Mouse (Mus musculus) liver, postnatal 0 days (tissue): ENCODE measurements around the gene Ambra1. TPM values are rescaled to one million over a fixed set of nuclear protein-coding genes. Genes with fewer than 3 reads are reported as not detected.
A peak's percentile ranks its signal among the peaks of the same experiment; 100 is the strongest.

Source experiments
- ATAC-seq: fragments of 200-750 bp; cut with Nextera tagmentation; 2 replicates; pipeline ENCODE4 v1.8.0; 2017; ENCODE audit warnings: mild to moderate bottlenecking, moderate library complexity
- DNase-seq: peaks from one replicate; pipeline ENCODE4 v3.0.0-alpha.2; 2016
- H3K27ac ChIP-seq: fragments of 300-500 bp; sonication (generic); 2 replicates; pipeline ENCODE4 v1.5.1; 2014; ENCODE audit warnings: antibody characterized with exemption, moderate library complexity, mild to moderate bottlenecking, low read depth
- H3K27me3 ChIP-seq: fragments of 300-500 bp; sonication (generic); 2 replicates; pipeline ENCODE4 v1.6.1; 2014; ENCODE audit warnings: low read length, control low read depth, mixed read lengths; ENCODE audit not compliant: insufficient read depth
- H3K36me3 ChIP-seq: fragments of 300-500 bp; sonication (generic); replicated peaks from 2 replicates; pipeline ENCODE4 v1.6.1; 2014; ENCODE audit warnings: mild to moderate bottlenecking, control low read depth, low read length, moderate library complexity, mixed read lengths; ENCODE audit not compliant: insufficient read depth
- H3K4me1 ChIP-seq: fragments of 300-500 bp; sonication (generic); 2 replicates; pipeline ENCODE4 v1.6.1; 2014; ENCODE audit warnings: antibody characterized with exemption, mild to moderate bottlenecking, control low read depth; ENCODE audit not compliant: insufficient read depth
- H3K4me2 ChIP-seq: fragments of 300-500 bp; sonication (generic); 2 replicates; pipeline ENCODE4 v1.6.1; 2014; ENCODE audit warnings: low read depth, mild to moderate bottlenecking, low read length, moderate library complexity, mixed read lengths
- H3K4me3 ChIP-seq: fragments of 300-500 bp; sonication (generic); 2 replicates; pipeline ENCODE4 v1.5.1; 2014; ENCODE audit warnings: low read depth, low read length
- H3K9ac ChIP-seq: fragments of 300-500 bp; sonication (generic); replicated peaks from 2 replicates; pipeline ENCODE4 v1.6.1; 2014; ENCODE audit warnings: mild to moderate bottlenecking, moderate library complexity
- H3K9me3 ChIP-seq: fragments of 300-500 bp; sonication (generic); 2 replicates; pipeline ENCODE4 v1.6.1; 2016; ENCODE audit warnings: mild to moderate bottlenecking, control low read depth, low read length, mixed read lengths
- CTCF ChIP-seq: sonication (generic); IDR thresholded peaks from 2 replicates; pipeline ENCODE4 v1.5.1; 2016; ENCODE audit warnings: antibody characterized with exemption, low read depth
- EP300 ChIP-seq: IDR thresholded peaks from 2 replicates; pipeline ENCODE4 v1.6.1; 2016; ENCODE audit warnings: antibody characterized with exemption, low read depth, mild to moderate bottlenecking
- WGBS: fragments of 180-500 bp; shearing (Covaris S2); extraction: QIAGEN DNeasy Blood & Tissue Kit; methylation state at CpG from one replicate; pipeline ENCODE4 v1.1.7; 2014; ENCODE audit not compliant: insufficient replicate concordance; 5-methylcytosine and 5-hydroxymethylcytosine counted together
- polyA plus RNA-seq: library from polyadenylated mRNA; unstranded; fragments of >200 nt; fragmentation: Nextera tagmentation; extraction: Ambion mirVana; gene quantifications from 2 replicates; pipeline ENCODE4 v1.2.1, GENCODE M21; 2015

Ambra1 gene
- 3.2 and 3.5 TPM in 2 replicates for polyA plus RNA-seq

GRCm38 (mm10) chr2:91729971-91730821 lies at the start of gene Ambra1:
Gene Ambra1 (plus strand): TSS chr2:91730134.
- WGBS: under 1% methylated on average over 66 of the region's 68 CpGs
- no peaks in the 10 kb centered on the region for H3K27me3 ChIP-seq
- H3K36me3 ChIP-seq: no peaks in the 10 kb centered on the region
- peak within 1 kb of the TSS; percentile 89 for H3K27ac ChIP-seq
- H3K4me2 ChIP-seq: peak within 1 kb of the TSS; percentile 80
- H3K4me3 ChIP-seq: peak within 1 kb of the TSS; percentile 98
- DNase-seq (peak; percentile 88), ATAC-seq (peak; percentile 90)
- peak within 1 kb of the TSS; percentile 91 for H3K9ac ChIP-seq
- TF ChIP-seq EP300 (peak; percentile 35; the same call in 1 of the 2 replicates), CTCF (peak; percentile 53)
- 0 out of 2 replicates have a peak, but pooled peaks cover 3% of the 10 kb centered on the region for H3K4me1 ChIP-seq
- no peaks in the 10 kb centered on the region for H3K9me3 ChIP-seq

- H3K27ac ChIP-seq: no peak overlapping the region
- no peak overlapping the region for H3K4me2 ChIP-seq
- no peaks in the 10 kb centered on the region for H3K27me3 ChIP-seq
- H3K4me3 ChIP-seq: no peak overlapping the region
- DNase-seq (peak; percentile 48), ATAC-seq (no peak)
- no peak overlapping the region for H3K9ac ChIP-seq
- H3K4me1 ChIP-seq: no peaks in the 10 kb centered on the region
- H3K36me3 ChIP-seq: peaks cover 61% of the 10 kb centered on the region
- 60% methylated on average over 4 of the region's 4 CpGs for WGBS
- H3K9me3 ChIP-seq: no peaks in the 10 kb centered on the region
- TF ChIP-seq CTCF (peak; percentile 56), EP300 (no peak)
Measured at GRCm38 (mm10) chr2:91682850-91683249, 47.1 kb upstream of the Ambra1 start.

- no peak for DNase-seq
- WGBS: 79% methylated on average over 8 of the region's 8 CpGs
- no peaks in the 10 kb centered on the region for H3K9me3 ChIP-seq
- no peaks in the 10 kb centered on the region for H3K27me3 ChIP-seq
- no peak for ATAC-seq
- H3K9ac ChIP-seq: no peak overlapping the region
- H3K4me1 ChIP-seq: no peaks in the 10 kb centered on the region
- no peak overlapping the region for H3K4me3 ChIP-seq
- TF ChIP-seq EP300: no peak
- no peak for TF ChIP-seq CTCF
- no peak overlapping the region for H3K4me2 ChIP-seq
- H3K27ac ChIP-seq: no peak overlapping the region
- H3K36me3 ChIP-seq: peaks cover 59% of the 10 kb centered on the region
Measured at GRCm38 (mm10) chr2:91683919-91684318, 46.0 kb upstream of the Ambra1 start.

GRCm38 (mm10) chr2:91689452-91689851 lies 40.5 kb upstream of the Ambra1 start:
- Histone ChIP-seq H3K4me1 (no peaks in the 10 kb centered on the region), H3K36me3 (peaks cover 57% of the 10 kb centered on the region), H3K27me3 (no peaks in the 10 kb centered on the region), H3K27ac (no peak overlapping the region), H3K9ac (no peak overlapping the region), H3K4me3 (no peak overlapping the region), H3K9me3 (no peaks in the 10 kb centered on the region), H3K4me2 (no peak overlapping the region)
- 89% methylated on average over 7 of the region's 7 CpGs for WGBS
- TF ChIP-seq CTCF (no peak), EP300 (no peak)
- DNase-seq (no peak), ATAC-seq (no peak)

GRCm38 (mm10) chr2:91695436-91696224 lies 34.3 kb upstream of the Ambra1 start:
- Histone ChIP-seq H3K4me2 (no peak overlapping the region), H3K4me1 (peaks cover 6% of the 10 kb centered on the region; the same call in 1 of the 2 replicates), H3K9me3 (no peaks in the 10 kb centered on the region), H3K36me3 (peaks cover 25% of the 10 kb centered on the region), H3K27ac (no peak overlapping the region), H3K9ac (no peak overlapping the region), H3K4me3 (no peak overlapping the region), H3K27me3 (no peaks in the 10 kb centered on the region)
- 88% methylated on average over 10 of the region's 10 CpGs for WGBS
- DNase-seq: no peak
- TF ChIP-seq CTCF (no peak), EP300 (no peak)
- ATAC-seq: no peak

- DNase-seq (no peak), ATAC-seq (peak; percentile 80)
- no peaks in the 10 kb centered on the region for H3K9me3 ChIP-seq
Measured at GRCm38 (mm10) chr2:91696225-91696590, 33.7 kb upstream of the Ambra1 start.

More at GRCm38 (mm10) chr2:91696225-91696590, 33.7 kb upstream of the Ambra1 start:
- no peak overlapping the region for H3K9ac ChIP-seq
- H3K27me3 ChIP-seq: no peaks in the 10 kb centered on the region
- peaks cover 23% of the 10 kb centered on the region for H3K36me3 ChIP-seq
- H3K27ac ChIP-seq: no peak overlapping the region
- 50% methylated on average over 1 of the region's 1 CpGs for WGBS
- no peak overlapping the region for H3K4me2 ChIP-seq
- H3K4me3 ChIP-seq: no peak overlapping the region
- H3K4me1 ChIP-seq: peaks cover 6% of the 10 kb centered on the region; the same call in 1 of the 2 replicates
- TF ChIP-seq CTCF (no peak), EP300 (no peak)
